Mouse (Mus musculus) heart, embryonic 13.5 days (tissue): ENCODE data around the gene Nrm. TPM values are rescaled to one million over a fixed set of nuclear protein-coding genes. Genes with fewer than 3 reads are reported as not detected.
A peak's percentile ranks its signal among the peaks of the same experiment; 100 is the strongest.

Source experiments
- ATAC-seq: fragments of 200-750 bp; cut with Nextera tagmentation; 2 replicates; pipeline ENCODE4 v1.8.0; 2017; ENCODE audit warnings: moderate TSS enrichment; ENCODE audit not compliant: insufficient number of reproducible peaks, low FRiP score, low TSS enrichment; ENCODE audit errors: extremely low read depth
- H3K27ac ChIP-seq: fragments of 300-500 bp; sonication (generic); replicated peaks from 2 replicates; pipeline ENCODE4 v1.5.1; 2015; ENCODE audit warnings: moderate library complexity, mild to moderate bottlenecking, inconsistent platforms
- H3K27me3 ChIP-seq: fragments of 300-500 bp; sonication (generic); replicated peaks from 2 replicates; pipeline ENCODE4 v1.6.1; 2015; ENCODE audit warnings: mild to moderate bottlenecking, inconsistent platforms
- H3K36me3 ChIP-seq: fragments of 300-500 bp; sonication (generic); 2 replicates; pipeline ENCODE4 v1.6.1; 2015; ENCODE audit warnings: mild to moderate bottlenecking, inconsistent platforms
- H3K4me1 ChIP-seq: fragments of 300-500 bp; sonication (generic); 2 replicates; pipeline ENCODE4 v1.6.1; 2015; ENCODE audit warnings: inconsistent platforms
- H3K4me2 ChIP-seq: fragments of 300-500 bp; sonication (generic); 2 replicates; pipeline ENCODE4 v1.6.1; 2015; ENCODE audit warnings: inconsistent platforms, mild to moderate bottlenecking, moderate library complexity
- H3K4me3 ChIP-seq: fragments of 300-500 bp; sonication (generic); 2 replicates; pipeline ENCODE4 v1.5.1; 2015; ENCODE audit warnings: moderate library complexity, mild to moderate bottlenecking, inconsistent platforms
- H3K9ac ChIP-seq: fragments of 300-500 bp; sonication (generic); 2 replicates; pipeline ENCODE4 v1.6.1; 2015; ENCODE audit warnings: inconsistent platforms, mild to moderate bottlenecking, moderate library complexity
- H3K9me3 ChIP-seq: fragments of 300-500 bp; sonication (generic); 2 replicates; pipeline ENCODE4 v1.6.1; 2016; ENCODE audit warnings: inconsistent platforms
- WGBS: fragments of 180-500 bp; shearing (Covaris S2); methylation state at CpG from one replicate; pipeline ENCODE4 v1.1.7; 2015; ENCODE audit warnings: mixed read lengths; 5-methylcytosine and 5-hydroxymethylcytosine counted together
- polyA plus RNA-seq: library from polyadenylated mRNA; unstranded; fragments of >200 nt; fragmentation: Nextera tagmentation; extraction: Ambion mirVana; gene quantifications from 2 replicates; pipeline ENCODE4 v1.2.1, GENCODE M21; 2015

Nrm gene
- polyA plus RNA-seq, 1 experiment from 2014 or later = 43.5 TPM

GRCm38 (mm10) chr17:35887725-35888124 is 26.6 kb downstream of the Nrm start:
- Histone ChIP-seq H3K36me3 (peaks cover 99% of the 10 kb centered on the region), H3K4me3 (no peak overlapping the region), H3K9me3 (no peaks in the 10 kb centered on the region), H3K9ac (no peak overlapping the region), H3K27ac (no peak overlapping the region), H3K4me2 (no peak overlapping the region), H3K4me1 (no peaks in the 10 kb centered on the region), H3K27me3 (no peaks in the 10 kb centered on the region)
- WGBS = 76% methylated on average over 16 of the region's 17 CpGs
- ATAC-seq = no peak

GRCm38 (mm10) chr17:35896781-35897643 is 35.9 kb downstream of the Nrm start, which contains the start of gene 2310061I04Rik:
Gene 2310061I04Rik, minus strand, starts transcription at chr17:35897431.
- H3K4me2 ChIP-seq = peak within 1 kb of the TSS; percentile 97
- peak within 1 kb of the TSS; percentile 92 for H3K9ac ChIP-seq
- H3K36me3 ChIP-seq = peaks cover 75% of the 10 kb centered on the region
- 1% methylated on average over 81 of the region's 86 CpGs for WGBS
- H3K27ac ChIP-seq = peak within 1 kb of the TSS; percentile 86
- H3K27me3 ChIP-seq = no peaks in the 10 kb centered on the region
- H3K9me3 ChIP-seq = no peaks in the 10 kb centered on the region
- H3K4me3 ChIP-seq = peak within 1 kb of the TSS; percentile 76
- ATAC-seq = peak; percentile 88
- peaks cover 21% of the 10 kb centered on the region for H3K4me1 ChIP-seq

GRCm38 (mm10) chr17:35897644-35898573 is 36.8 kb downstream of the Nrm start:
- H3K9me3 ChIP-seq = no peaks in the 10 kb centered on the region
- WGBS = 41% methylated on average over 23 of the region's 23 CpGs
- no peak for ATAC-seq
- peak overlapping the region; percentile 97 for H3K4me2 ChIP-seq
- peak overlapping the region; percentile 33; the same call in 1 of the 2 replicates for H3K27ac ChIP-seq
- H3K4me1 ChIP-seq = peaks cover 22% of the 10 kb centered on the region
- H3K9ac ChIP-seq = peak overlapping the region; percentile 92
- peaks cover 73% of the 10 kb centered on the region for H3K36me3 ChIP-seq
- no peaks in the 10 kb centered on the region for H3K27me3 ChIP-seq
- H3K4me3 ChIP-seq = peak overlapping the region; percentile 76

- 80% methylated on average over 3 of the region's 3 CpGs for WGBS
These were observed 39.5 kb downstream of the Nrm start for GRCm38 (mm10) chr17:35900636-35901035.

GRCm38 (mm10) chr17:35903343-35903991 is 42.3 kb downstream of the Nrm start:
- Histone ChIP-seq H3K9ac (peak overlapping the region; percentile 33; the same call in 1 of the 2 replicates), H3K4me3 (no peak overlapping the region), H3K4me2 (no peak overlapping the region), H3K27me3 (no peaks in the 10 kb centered on the region), H3K27ac (peak overlapping the region; percentile 59), H3K9me3 (no peaks in the 10 kb centered on the region), H3K36me3 (peaks cover 92% of the 10 kb centered on the region), H3K4me1 (peaks cover 24% of the 10 kb centered on the region)
- no peak; the same call in 1 of the 2 replicates for ATAC-seq
- WGBS = 76% methylated on average over 9 of the region's 9 CpGs

More at GRCm38 (mm10) chr17:35900636-35901035, 39.5 kb downstream of the Nrm start:
- no peak overlapping the region for H3K4me3 ChIP-seq
- no peaks in the 10 kb centered on the region for H3K9me3 ChIP-seq
- H3K4me1 ChIP-seq = peaks cover 36% of the 10 kb centered on the region
- no peak for ATAC-seq
- H3K36me3 ChIP-seq = peaks cover 75% of the 10 kb centered on the region
- H3K27me3 ChIP-seq = no peaks in the 10 kb centered on the region
- no peak overlapping the region for H3K4me2 ChIP-seq
- no peak overlapping the region for H3K27ac ChIP-seq
- peak overlapping the region; percentile 7; the same call in 1 of the 2 replicates for H3K9ac ChIP-seq

GRCm38 (mm10) chr17:35903992-35904355 is 42.9 kb downstream of the Nrm start:
- Histone ChIP-seq H3K4me3 (no peak overlapping the region), H3K36me3 (peaks cover 95% of the 10 kb centered on the region), H3K27ac (peak overlapping the region; percentile 59), H3K4me1 (peaks cover 29% of the 10 kb centered on the region), H3K9ac (peak overlapping the region; percentile 33; the same call in 1 of the 2 replicates), H3K4me2 (no peak overlapping the region), H3K9me3 (no peaks in the 10 kb centered on the region), H3K27me3 (no peaks in the 10 kb centered on the region)
- ATAC-seq = no peak
- WGBS = 74% methylated on average over 4 of the region's 4 CpGs

- peaks cover 37% of the 10 kb centered on the region for H3K4me1 ChIP-seq
- WGBS = 92% methylated on average over 1 of the region's 1 CpGs
- H3K4me2 ChIP-seq = no peak overlapping the region
- H3K27ac ChIP-seq = no peak overlapping the region
- H3K9ac ChIP-seq = no peak overlapping the region
- no peaks in the 10 kb centered on the region for H3K27me3 ChIP-seq
- peaks cover 79% of the 10 kb centered on the region for H3K36me3 ChIP-seq
- no peak overlapping the region for H3K4me3 ChIP-seq
- no peak for ATAC-seq
- no peaks in the 10 kb centered on the region for H3K9me3 ChIP-seq
These were observed 44.5 kb downstream of the Nrm start for GRCm38 (mm10) chr17:35905587-35905986.

- no peaks in the 10 kb centered on the region for H3K27me3 ChIP-seq
- ATAC-seq = no peak
- H3K9me3 ChIP-seq = no peaks in the 10 kb centered on the region
- peaks cover 37% of the 10 kb centered on the region for H3K4me1 ChIP-seq
- WGBS = 88% methylated on average over 2 of the region's 2 CpGs
- H3K9ac ChIP-seq = no peak overlapping the region
- no peak overlapping the region for H3K4me3 ChIP-seq
- H3K4me2 ChIP-seq = no peak overlapping the region
- no peak overlapping the region for H3K27ac ChIP-seq
- H3K36me3 ChIP-seq = peaks cover 83% of the 10 kb centered on the region
These were observed 46.5 kb downstream of the Nrm start for GRCm38 (mm10) chr17:35907609-35908008.

GRCm38 (mm10) chr17:35909186-35909918 is 48.2 kb downstream of the Nrm start:
- Histone ChIP-seq H3K9ac (peak overlapping the region; percentile 84), H3K4me3 (peak overlapping the region; percentile 71), H3K27ac (peak overlapping the region; percentile 64), H3K27me3 (no peaks in the 10 kb centered on the region), H3K36me3 (peaks cover 83% of the 10 kb centered on the region), H3K4me1 (peaks cover 23% of the 10 kb centered on the region), H3K9me3 (no peaks in the 10 kb centered on the region), H3K4me2 (peak overlapping the region; percentile 85)
- peak; percentile 20; the same call in 1 of the 2 replicates for ATAC-seq
- 20% methylated on average over 20 of the region's 20 CpGs for WGBS

GRCm38 (mm10) chr17:35909919-35910369 is 48.8 kb downstream of the Nrm start, which contains the start of gene Atat1:
Gene Atat1, minus strand, starts transcription at chr17:35910075.
- Histone ChIP-seq H3K27ac (peak within 1 kb of the TSS; percentile 64), H3K9me3 (no peaks in the 10 kb centered on the region), H3K27me3 (no peaks in the 10 kb centered on the region), H3K4me1 (peaks cover 23% of the 10 kb centered on the region), H3K36me3 (peaks cover 82% of the 10 kb centered on the region), H3K4me3 (peak within 1 kb of the TSS; percentile 71), H3K9ac (peak within 1 kb of the TSS; percentile 84), H3K4me2 (peak within 1 kb of the TSS; percentile 85)
- 2% methylated on average over 25 of the region's 25 CpGs for WGBS
- ATAC-seq = peak; percentile 82
